Mouse (Mus musculus): ENCODE data around the gene Vps52. TPM values are rescaled to one million over a fixed set of nuclear protein-coding genes. Genes with fewer than 3 reads are reported as not detected.
A peak's percentile ranks its signal among the peaks of the same experiment; 100 is the strongest.

Gene Vps52
- total and polyA plus RNA-seq, 3 experiments = 34.3 to 73.6 (median 39.9) TPM

DNA sequence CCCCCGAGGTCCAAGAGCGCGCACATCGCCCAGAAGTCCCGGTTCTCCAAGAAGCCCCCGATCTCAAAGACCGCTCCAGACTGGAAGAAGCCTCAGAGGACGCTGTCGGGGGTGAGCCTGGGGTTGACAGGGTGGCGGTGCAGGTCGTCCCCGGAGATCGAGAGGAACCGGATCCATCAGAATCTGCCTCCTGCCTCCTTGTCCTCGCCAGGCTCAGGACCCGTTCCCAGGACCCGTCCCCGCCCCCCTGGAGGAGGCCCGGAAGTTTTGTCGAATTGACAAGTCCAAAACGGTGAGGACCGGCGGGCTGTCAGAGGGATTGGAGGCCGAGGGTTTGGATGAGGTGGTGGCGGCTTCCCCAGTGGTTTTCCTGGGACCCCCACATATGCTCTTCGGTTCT is 14.6 kb upstream of the Vps52 start:
- in situ Hi-C loops (cut with MboI; ENCODE audit: low pct_ligation_motif_present, low pct_unique_long_range_greater_than_20kb, low sequenced_read_pairs) (no loop called here), dilution Hi-C loops (cut with MboI; ENCODE audit: extremely low pct_ligation_motif_present, extremely low pct_unique_long_range_greater_than_20kb, low sequenced_read_pairs) (no loop called here)
- H3K27me3 ChIP-seq (replicated peaks) = no peaks in the 10 kb centered on the region
- peaks cover 7 to 24% of the 10 kb centered on the region in 2 experiments for H3K4me1 ChIP-seq (ENCODE audit: control insufficient read depth in 1 of 2, insufficient read depth in 2 of 2)
- no peak for DNase-seq (ENCODE audit: extremely low read depth)
- H3K4me2 ChIP-seq (ENCODE audit: insufficient read depth, low read depth, poor library complexity, severe bottlenecking) = peak overlapping the region; percentile 69
- H3K36me3 ChIP-seq (replicated peaks in 1 of 2; ENCODE audit: control insufficient read depth in 1 of 2, insufficient read depth in 1 of 2, low read length in 1 of 2) = peaks cover 42 to 64% of the 10 kb centered on the region in 2 experiments
- no peak overlapping the region for H3K27ac ChIP-seq (ENCODE audit: insufficient read depth, low read depth)
- TF ChIP-seq HCFC1 (IDR thresholded peaks at IDR 0.05; ENCODE audit: low read depth, low read length) (no peak), MAFK (IDR thresholded peaks at IDR 0.05; ENCODE audit: insufficient replicate concordance, low read length) (no peak), ZNF384 (IDR thresholded peaks at IDR 0.05; ENCODE audit: low read depth, low read length) (no peak), CHD2 (IDR thresholded peaks at IDR 0.05; ENCODE audit: low read length) (no peak), SIN3A (IDR thresholded peaks at IDR 0.05; ENCODE audit: low read length) (no peak; the same call in 1 of the 2 replicates), ZC3H11A (IDR thresholded peaks at IDR 0.05; ENCODE audit: low read depth, low read length) (no peak), MEF2A (IDR thresholded peaks at IDR 0.05; ENCODE audit: borderline replicate concordance, low read depth, low read length) (no peak), ETS1 (conservative IDR thresholded peaks at IDR 0.05; ENCODE audit: low read depth, low read length) (no peak), JUND (conservative IDR thresholded peaks at IDR 0.05; ENCODE audit: low read depth, low read length) (no peak), BHLHE40 (IDR thresholded peaks at IDR 0.05; ENCODE audit: low read depth, low read length) (no peak), NRF1 (IDR thresholded peaks at IDR 0.05; ENCODE audit: low read depth, low read length) (no peak), ZKSCAN1 (IDR thresholded peaks at IDR 0.05; ENCODE audit: borderline replicate concordance, low read depth, low read length) (no peak), PAX5 (IDR thresholded peaks at IDR 0.05; ENCODE audit: low read length) (no peak), TCF12 (IDR thresholded peaks at IDR 0.05; ENCODE audit: low read depth, low read length) (no peak), RAD21 (IDR thresholded peaks at IDR 0.05; ENCODE audit: low read depth, low read length) (no peak), NELFE (IDR thresholded peaks at IDR 0.05; ENCODE audit: low read depth, low read length) (no peak; the same call in 1 of the 2 replicates), IRF4 (IDR thresholded peaks at IDR 0.05; ENCODE audit: low read depth, low read length) (no peak)
- peak overlapping the region; percentile 93 for H3K9ac ChIP-seq (ENCODE audit: insufficient read depth, low read depth)
- H3K79me2 ChIP-seq (replicated peaks; ENCODE audit: control insufficient read depth, extremely low read depth, insufficient read depth, poor library complexity, severe bottlenecking) = peaks cover 31% of the 10 kb centered on the region
- H3K4me3 ChIP-seq (replicated peaks in 1 of 3; ENCODE audit: low read depth in 2 of 3, low read length in 2 of 3, poor library complexity in 1 of 3) = peak overlapping the region; percentile 94 to 99 (median 96)
- no peaks in the 10 kb centered on the region for H3K9me3 ChIP-seq (replicated peaks; ENCODE audit: low read length)

DNA sequence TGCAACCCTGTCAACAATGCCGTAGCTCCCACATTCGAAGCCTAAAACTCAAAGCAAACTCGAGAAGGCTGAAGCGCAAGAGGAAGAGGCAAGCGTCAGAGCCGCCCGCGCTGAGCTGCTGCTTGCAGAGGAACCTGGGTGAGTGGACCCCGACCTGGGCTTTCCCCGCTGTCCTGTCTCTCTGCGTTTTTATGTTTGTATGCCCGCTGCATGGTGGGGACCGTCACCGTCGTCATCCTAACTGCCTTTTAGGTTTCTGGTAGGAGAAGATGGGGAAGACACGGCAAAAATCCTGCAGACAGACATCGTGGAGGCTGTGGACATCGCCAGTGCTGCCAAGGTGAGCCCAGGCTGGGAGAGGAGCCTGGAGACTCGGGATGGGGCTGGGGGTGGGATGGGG is 14.2 kb upstream of the Vps52 start:
- in situ Hi-C loops (cut with MboI; ENCODE audit: low pct_ligation_motif_present, low pct_unique_long_range_greater_than_20kb, low sequenced_read_pairs) (no loop called here), dilution Hi-C loops (cut with MboI; ENCODE audit: extremely low pct_ligation_motif_present, extremely low pct_unique_long_range_greater_than_20kb, low sequenced_read_pairs) (no loop called here)
- H3K4me2 ChIP-seq (ENCODE audit: insufficient read depth, low read depth, poor library complexity, severe bottlenecking) = peak overlapping the region; percentile 69
- DNase-seq (ENCODE audit: extremely low read depth) = no peak
- H3K27me3 ChIP-seq (replicated peaks) = no peaks in the 10 kb centered on the region
- H3K9ac ChIP-seq (ENCODE audit: insufficient read depth, low read depth) = peak overlapping the region; percentile 93
- H3K79me2 ChIP-seq (replicated peaks; ENCODE audit: control insufficient read depth, extremely low read depth, insufficient read depth, poor library complexity, severe bottlenecking) = peaks cover 31% of the 10 kb centered on the region
- H3K9me3 ChIP-seq (replicated peaks; ENCODE audit: low read length) = no peaks in the 10 kb centered on the region
- no peak overlapping the region for H3K27ac ChIP-seq (ENCODE audit: insufficient read depth, low read depth)
- H3K4me1 ChIP-seq (ENCODE audit: control insufficient read depth in 1 of 2, insufficient read depth in 2 of 2) = peaks cover 7 to 24% of the 10 kb centered on the region in 2 experiments
- H3K36me3 ChIP-seq (replicated peaks in 1 of 2; ENCODE audit: control insufficient read depth in 1 of 2, insufficient read depth in 1 of 2, low read length in 1 of 2) = peaks cover 46 to 66% of the 10 kb centered on the region in 2 experiments
- peak overlapping the region; percentile 94 to 99 (median 96) for H3K4me3 ChIP-seq (replicated peaks in 1 of 3; ENCODE audit: low read depth in 2 of 3, low read length in 2 of 3, poor library complexity in 1 of 3)
- TF ChIP-seq POLR2A (IDR thresholded peaks at IDR 0.05; ENCODE audit: low read depth, low read length) (no peak), SIN3A (IDR thresholded peaks at IDR 0.05; ENCODE audit: low read length) (no peak), TBP (conservative IDR thresholded peaks at IDR 0.05; ENCODE audit: low read depth, low read length) (no peak), CTCF (conservative IDR thresholded peaks at IDR 0.05 in 1 of 2, IDR thresholded peaks at IDR 0.05 in 1 of 2; ENCODE audit: low read depth in 2 of 2, low read length in 2 of 2) (no peak)

Data from CH12.LX (cell line).